Mouse (Mus musculus): Measurements from ENCODE around the gene Trim42. TPM values are rescaled to one million over a fixed set of nuclear protein-coding genes. Genes with fewer than 3 reads are reported as not detected.

Trim42 gene
- not detected for polyA plus RNA-seq (2017; shearing (Covaris generic))

DNA sequence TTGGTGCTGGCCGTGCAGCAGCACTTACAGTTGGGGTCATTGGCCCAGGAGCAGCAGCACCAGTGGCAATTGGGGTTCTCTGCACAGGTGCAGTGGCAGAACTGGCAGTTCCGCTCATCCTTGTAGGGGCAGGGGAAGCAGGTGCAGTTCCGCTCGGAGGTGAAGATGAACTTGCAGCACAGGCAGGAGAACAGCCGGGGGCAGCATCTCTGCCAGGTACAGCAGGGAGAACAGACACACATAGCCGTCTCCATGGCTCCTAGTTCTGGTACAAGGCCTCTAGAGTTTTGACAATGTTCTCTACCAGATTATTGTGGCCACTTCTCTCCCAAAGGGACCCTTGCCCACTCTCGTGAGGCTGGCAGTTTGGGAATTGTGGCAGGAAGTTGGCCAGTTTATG lies at the start of gene Trim42:
Gene Trim42 (minus strand): TSS at position 368 of the 400 bp plus-strand sequence.

